Comparison of ENCODE assay signal across 19 mouse cellular contexts in the genomic region with DNA sequence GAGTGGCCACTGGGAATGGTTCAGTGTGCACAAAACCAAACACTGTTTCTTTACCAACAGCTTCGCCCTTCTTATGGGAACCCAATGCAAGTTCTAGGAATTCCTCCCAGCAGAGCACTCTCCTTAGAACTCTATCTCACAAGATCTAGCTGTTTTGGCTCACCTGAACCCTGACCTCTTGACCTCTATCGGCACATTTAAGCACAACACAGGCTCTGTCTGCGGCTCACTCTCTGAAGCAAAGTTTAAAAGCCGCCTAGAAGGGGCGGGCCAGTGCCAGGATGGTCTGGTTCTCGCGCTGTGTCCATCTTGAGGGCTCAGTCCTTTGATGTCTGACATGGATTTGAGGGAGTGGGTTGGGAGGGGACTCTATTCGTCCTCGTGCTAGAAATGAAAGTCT. TPM values are rescaled to one million over a fixed set of nuclear protein-coding genes. Genes with fewer than 3 reads are reported as not detected.
"Had no signal": no experiment of that assay in that cellular context is flagged by ENCODE, and none has a peak within 500 bp of the region (broad histone marks: within the 10 kb centered on the region; RNA-seq: fewer than 3 reads in every experiment).

No protein-coding gene starts in this region.

- ATAC-seq: liver, postnatal 0 days; midbrain, embryonic 15.5 days had no signal

- H3K4me3 ChIP-seq: layer of hippocampus, adult 2 months; limb, embryonic 12.5 days; liver, embryonic 13.5 days; lung, embryonic 15.5 days; midbrain, embryonic 15.5 days; neural tube, embryonic 13.5 days had no signal

- H3K27me3 ChIP-seq: limb, embryonic 12.5 days; liver, embryonic 13.5 days; lung, embryonic 15.5 days; midbrain, embryonic 15.5 days; neural tube, embryonic 13.5 days had no signal

- DNase-seq: kidney, adult 11 months; kidney, postnatal 10 days; kidney, postnatal 4 days; liver; liver, embryonic 13.5 days; liver, postnatal 0 days; retina, postnatal 1 day; right cerebral cortex, postnatal 4 days; thymus, postnatal 4 days had no signal

- H3K4me2 ChIP-seq: limb, embryonic 12.5 days; liver, embryonic 13.5 days; lung, embryonic 15.5 days; midbrain, embryonic 15.5 days; neural tube, embryonic 13.5 days had no signal

- H3K4me1 ChIP-seq: liver, embryonic 13.5 days; midbrain, embryonic 15.5 days; neural tube, embryonic 13.5 days had no signal

- H3K9ac ChIP-seq: limb, embryonic 12.5 days; liver, embryonic 13.5 days; liver, postnatal 0 days; lung, embryonic 15.5 days; midbrain, embryonic 15.5 days; neural tube, embryonic 13.5 days had no signal

- H3K36me3 ChIP-seq: limb, embryonic 12.5 days; liver, embryonic 13.5 days; lung, embryonic 15.5 days; midbrain, embryonic 15.5 days; neural tube, embryonic 13.5 days had no signal

- H3K27ac ChIP-seq: layer of hippocampus, adult 2 months; limb, embryonic 12.5 days; liver, embryonic 13.5 days; lung, embryonic 15.5 days; midbrain, embryonic 15.5 days; neural tube, embryonic 13.5 days had no signal

- H3K9me3 ChIP-seq: limb, embryonic 12.5 days; liver, embryonic 13.5 days; lung, embryonic 15.5 days; midbrain, embryonic 15.5 days; neural tube, embryonic 13.5 days had no signal

RNA-seq across cellular contexts. Expression of a gene that starts 54.9 kb away (rescaled TPM):
- total RNA-seq: layer of hippocampus, adult 2 months; layer of hippocampus, postnatal 10 days; megakaryocyte-erythroid progenitor cell, adult 5-6 weeks had no signal
- polyA plus RNA-seq: kidney, embryonic 14.5 days; limb, embryonic 12.5 days; liver, embryonic 13.5 days; liver, postnatal 0 days; midbrain, embryonic 15.5 days; neural tube, embryonic 13.5 days; spleen, adult 2 months; stomach, embryonic 16.5 days had no signal
